Mouse (Mus musculus) forebrain, embryonic 13.5 days (tissue): ENCODE results near the gene Errfi1. TPM values are rescaled to one million over a fixed set of nuclear protein-coding genes. Genes with fewer than 3 reads are reported as not detected.
A peak's percentile ranks its signal among the peaks of the same experiment; 100 is the strongest.

Experiments used
- ATAC-seq: fragments of 200-750 bp; cut with Nextera tagmentation; 2 replicates; pipeline ENCODE4 v1.8.0; 2017
- H3K27ac ChIP-seq: fragments of 300-500 bp; sonication (generic); 2 replicates; pipeline ENCODE4 v1.5.1; 2015; ENCODE audit warnings: inconsistent platforms, mild to moderate bottlenecking, moderate library complexity
- H3K27me3 ChIP-seq: fragments of 300-500 bp; sonication (generic); 2 replicates; pipeline ENCODE4 v1.6.1; 2015; ENCODE audit warnings: mild to moderate bottlenecking, inconsistent platforms
- H3K36me3 ChIP-seq: fragments of 300-500 bp; sonication (generic); 2 replicates; pipeline ENCODE4 v1.6.1; 2015; ENCODE audit warnings: mild to moderate bottlenecking, inconsistent platforms; ENCODE audit not compliant: poor library complexity, severe bottlenecking
- H3K4me1 ChIP-seq: fragments of 300-500 bp; sonication (generic); 2 replicates; pipeline ENCODE4 v1.6.1; 2015; ENCODE audit warnings: inconsistent platforms
- H3K4me2 ChIP-seq: fragments of 300-500 bp; sonication (generic); 2 replicates; pipeline ENCODE4 v1.6.1; 2015; ENCODE audit warnings: inconsistent platforms, mild to moderate bottlenecking, moderate library complexity
- H3K4me3 ChIP-seq: fragments of 300-500 bp; sonication (generic); 2 replicates; pipeline ENCODE4 v1.5.1; 2015; ENCODE audit warnings: mild to moderate bottlenecking, inconsistent platforms
- H3K9ac ChIP-seq: fragments of 300-500 bp; sonication (generic); 2 replicates; pipeline ENCODE4 v1.6.1; 2015; ENCODE audit warnings: mild to moderate bottlenecking, inconsistent platforms
- H3K9me3 ChIP-seq: fragments of 300-500 bp; sonication (generic); replicated peaks from 2 replicates; pipeline ENCODE4 v1.6.1; 2016; ENCODE audit warnings: inconsistent platforms
- WGBS: fragments of 180-500 bp; shearing (Covaris S2); methylation state at CpG from one replicate; pipeline ENCODE4 v1.1.7; 2015; 5-methylcytosine and 5-hydroxymethylcytosine counted together
- polyA plus RNA-seq: library from polyadenylated mRNA; unstranded; fragments of >200 nt; fragmentation: Nextera tagmentation; extraction: Ambion mirVana; gene quantifications from 2 replicates; pipeline ENCODE4 v1.2.1, GENCODE M21; 2015

Errfi1 gene
- polyA plus RNA-seq, 1 experiment from 2014 or later: 13.7 TPM

GRCm38 (mm10) chr4:150852045-150852444, 1.7 kb upstream of the Errfi1 start:
- Histone ChIP-seq H3K4me2 (no peak overlapping the region), H3K9ac (no peak overlapping the region), H3K27ac (no peak overlapping the region), H3K36me3 (no peaks in the 10 kb centered on the region), H3K4me3 (no peak overlapping the region), H3K4me1 (peaks cover 22% of the 10 kb centered on the region), H3K9me3 (no peaks in the 10 kb centered on the region), H3K27me3 (peaks cover 8% of the 10 kb centered on the region; the same call in 1 of the 2 replicates)
- 57% methylated on average over 8 of the region's 8 CpGs for WGBS
- no peak for ATAC-seq

GRCm38 (mm10) chr4:150852479-150852878, 1.2 kb upstream of the Errfi1 start:
- ATAC-seq: no peak
- Histone ChIP-seq H3K36me3 (no peaks in the 10 kb centered on the region), H3K4me3 (no peak overlapping the region), H3K27ac (no peak overlapping the region), H3K27me3 (peaks cover 8% of the 10 kb centered on the region; the same call in 1 of the 2 replicates), H3K4me2 (no peak overlapping the region), H3K4me1 (peaks cover 24% of the 10 kb centered on the region), H3K9ac (no peak overlapping the region), H3K9me3 (no peaks in the 10 kb centered on the region)
- 63% methylated on average over 4 of the region's 4 CpGs for WGBS

GRCm38 (mm10) chr4:150854839-150855246, 1.1 kb downstream of the Errfi1 start:
- H3K9me3 ChIP-seq: no peaks in the 10 kb centered on the region
- H3K9ac ChIP-seq: peak overlapping the region; percentile 92
- H3K4me1 ChIP-seq: peaks cover 20% of the 10 kb centered on the region
- WGBS: under 1% methylated on average over 58 of the region's 59 CpGs
- peak overlapping the region; percentile 98 for H3K27ac ChIP-seq
- peak; percentile 98 for ATAC-seq
- no peaks in the 10 kb centered on the region for H3K36me3 ChIP-seq
- H3K4me3 ChIP-seq: peak overlapping the region; percentile 82
- H3K27me3 ChIP-seq: 0 out of 2 replicates have a peak, but pooled peaks cover 3% of the 10 kb centered on the region
- H3K4me2 ChIP-seq: peak overlapping the region; percentile 72

GRCm38 (mm10) chr4:150855346-150855745, 1.6 kb downstream of the Errfi1 start:
- under 1% methylated on average over 43 of the region's 43 CpGs for WGBS
- H3K9me3 ChIP-seq: no peaks in the 10 kb centered on the region
- H3K4me3 ChIP-seq: peak overlapping the region; percentile 82
- H3K27me3 ChIP-seq: 0 out of 2 replicates have a peak, but pooled peaks cover 3% of the 10 kb centered on the region
- H3K36me3 ChIP-seq: no peaks in the 10 kb centered on the region
- peak overlapping the region; percentile 92 for H3K9ac ChIP-seq
- ATAC-seq: peak; percentile 79; the same call in 1 of the 2 replicates
- H3K4me1 ChIP-seq: peaks cover 20% of the 10 kb centered on the region
- peak overlapping the region; percentile 72 for H3K4me2 ChIP-seq
- peak overlapping the region; percentile 98 for H3K27ac ChIP-seq

GRCm38 (mm10) chr4:150860526-150860925, 6.8 kb downstream of the Errfi1 start:
- Histone ChIP-seq H3K9ac (no peak overlapping the region), H3K4me3 (no peak overlapping the region), H3K27ac (no peak overlapping the region), H3K9me3 (no peaks in the 10 kb centered on the region), H3K36me3 (no peaks in the 10 kb centered on the region), H3K4me2 (no peak overlapping the region), H3K4me1 (peaks cover 13% of the 10 kb centered on the region), H3K27me3 (no peaks in the 10 kb centered on the region)
- ATAC-seq: no peak
- WGBS: 91% methylated on average over 4 of the region's 4 CpGs

GRCm38 (mm10) chr4:150861161-150861560, 7.4 kb downstream of the Errfi1 start:
- Histone ChIP-seq H3K9me3 (no peaks in the 10 kb centered on the region), H3K4me2 (no peak overlapping the region), H3K27me3 (no peaks in the 10 kb centered on the region), H3K36me3 (peaks cover 5% of the 10 kb centered on the region), H3K4me3 (no peak overlapping the region), H3K9ac (no peak overlapping the region), H3K27ac (no peak overlapping the region), H3K4me1 (peaks cover 9% of the 10 kb centered on the region; the same call in 1 of the 2 replicates)
- no peak for ATAC-seq
- WGBS: 48% methylated on average over 2 of the region's 2 CpGs

GRCm38 (mm10) chr4:150862626-150863375, 9.1 kb downstream of the Errfi1 start:
- Histone ChIP-seq H3K9ac (no peak overlapping the region), H3K9me3 (no peaks in the 10 kb centered on the region), H3K4me2 (no peak overlapping the region), H3K27me3 (no peaks in the 10 kb centered on the region), H3K27ac (no peak overlapping the region), H3K4me1 (no peaks in the 10 kb centered on the region), H3K36me3 (peaks cover 21% of the 10 kb centered on the region), H3K4me3 (no peak overlapping the region)
- 52% methylated on average over 8 of the region's 8 CpGs for WGBS
- no peak for ATAC-seq

- Histone ChIP-seq H3K36me3 (peaks cover 24% of the 10 kb centered on the region), H3K4me3 (no peak overlapping the region), H3K27me3 (no peaks in the 10 kb centered on the region), H3K27ac (no peak overlapping the region), H3K4me1 (no peaks in the 10 kb centered on the region), H3K9ac (no peak overlapping the region), H3K9me3 (no peaks in the 10 kb centered on the region), H3K4me2 (no peak overlapping the region)
- ATAC-seq: no peak
Measured at GRCm38 (mm10) chr4:150865371-150865770, 11.7 kb downstream of the Errfi1 start.

- H3K4me3 ChIP-seq: no peak overlapping the region
- no peak for ATAC-seq
- H3K4me1 ChIP-seq: peaks cover 2% of the 10 kb centered on the region
- H3K4me2 ChIP-seq: no peak overlapping the region
- no peaks in the 10 kb centered on the region for H3K27me3 ChIP-seq
- no peak overlapping the region for H3K27ac ChIP-seq
- 93% methylated on average over 11 of the region's 11 CpGs for WGBS
- H3K9ac ChIP-seq: no peak overlapping the region
- peaks cover 24% of the 10 kb centered on the region for H3K36me3 ChIP-seq
- no peaks in the 10 kb centered on the region for H3K9me3 ChIP-seq
Measured at GRCm38 (mm10) chr4:150866069-150866468, 12.3 kb downstream of the Errfi1 start.

GRCm38 (mm10) chr4:150866494-150866893, 12.8 kb downstream of the Errfi1 start:
- peaks cover 24% of the 10 kb centered on the region for H3K36me3 ChIP-seq
- H3K9ac ChIP-seq: no peak overlapping the region
- no peak for ATAC-seq
- H3K9me3 ChIP-seq: no peaks in the 10 kb centered on the region
- H3K4me3 ChIP-seq: no peak overlapping the region
- 94% methylated on average over 11 of the region's 12 CpGs for WGBS
- H3K27me3 ChIP-seq: no peaks in the 10 kb centered on the region
- H3K27ac ChIP-seq: no peak overlapping the region
- no peak overlapping the region for H3K4me2 ChIP-seq
- peaks cover 6% of the 10 kb centered on the region for H3K4me1 ChIP-seq

GRCm38 (mm10) chr4:150868161-150868560, 14.4 kb downstream of the Errfi1 start:
- 87% methylated on average over 6 of the region's 6 CpGs for WGBS
- Histone ChIP-seq H3K4me2 (no peak overlapping the region), H3K9ac (no peak overlapping the region), H3K27ac (no peak overlapping the region), H3K9me3 (no peaks in the 10 kb centered on the region), H3K27me3 (no peaks in the 10 kb centered on the region), H3K4me1 (peaks cover 16% of the 10 kb centered on the region), H3K36me3 (peaks cover 24% of the 10 kb centered on the region), H3K4me3 (no peak overlapping the region)
- ATAC-seq: no peak

GRCm38 (mm10) chr4:150868859-150869258, 15.1 kb downstream of the Errfi1 start:
- ATAC-seq: no peak
- Histone ChIP-seq H3K36me3 (peaks cover 24% of the 10 kb centered on the region), H3K27me3 (no peaks in the 10 kb centered on the region), H3K9me3 (no peaks in the 10 kb centered on the region), H3K9ac (no peak overlapping the region), H3K4me3 (no peak overlapping the region), H3K4me2 (no peak overlapping the region), H3K27ac (no peak overlapping the region), H3K4me1 (peaks cover 16% of the 10 kb centered on the region)
- 93% methylated on average over 2 of the region's 2 CpGs for WGBS
